Mouse (Mus musculus) lung, embryonic 16.5 days (tissue): Measurements from ENCODE around the gene Sesn2. TPM values are rescaled to one million over a fixed set of nuclear protein-coding genes. Genes with fewer than 3 reads are reported as not detected.

ENCODE experiments used
- ATAC-seq: fragments of 200-750 bp; cut with Nextera tagmentation; 2 replicates; pipeline ENCODE4 v1.8.0; 2017; ENCODE audit warnings: low read depth, mild to moderate bottlenecking, moderate library complexity
- H3K27ac ChIP-seq: fragments of 300-500 bp; sonication (generic); 2 replicates; pipeline ENCODE4 v1.5.1; 2014; ENCODE audit warnings: mild to moderate bottlenecking, control low read depth, low read length
- H3K27me3 ChIP-seq: fragments of 300-500 bp; sonication (generic); 2 replicates; pipeline ENCODE4 v1.6.1; 2014; ENCODE audit warnings: low read depth, low read length, mixed read lengths; ENCODE audit not compliant: control insufficient read depth, insufficient read depth
- H3K36me3 ChIP-seq: fragments of 300-500 bp; sonication (generic); 2 replicates; pipeline ENCODE4 v1.6.1; 2014; ENCODE audit warnings: low read length; ENCODE audit not compliant: control insufficient read depth, insufficient read depth
- H3K4me1 ChIP-seq: fragments of 300-500 bp; sonication (generic); replicated peaks from 2 replicates; pipeline ENCODE4 v1.6.1; 2014; ENCODE audit warnings: low read length, mixed read lengths; ENCODE audit not compliant: control insufficient read depth, insufficient read depth
- H3K4me2 ChIP-seq: fragments of 300-500 bp; sonication (generic); 2 replicates; pipeline ENCODE4 v1.6.1; 2014; ENCODE audit warnings: low read depth, low read length, control low read depth
- H3K4me3 ChIP-seq: fragments of 300-500 bp; sonication (generic); 2 replicates; pipeline ENCODE4 v1.5.1; 2014; ENCODE audit warnings: mild to moderate bottlenecking, low read length, control low read depth
- H3K9ac ChIP-seq: fragments of 300-500 bp; sonication (generic); 2 replicates; pipeline ENCODE4 v1.6.1; 2014; ENCODE audit warnings: low read length, control low read depth
- H3K9me3 ChIP-seq: fragments of 300-500 bp; sonication (generic); 2 replicates; pipeline ENCODE4 v1.6.1; 2016; ENCODE audit warnings: low read length; ENCODE audit not compliant: control insufficient read depth
- WGBS: fragments of 180-500 bp; shearing (Covaris S2); extraction: QIAGEN DNeasy Blood & Tissue Kit; methylation state at CpG from one replicate; pipeline ENCODE4 v1.1.7; 2014; 5-methylcytosine and 5-hydroxymethylcytosine counted together
- polyA plus RNA-seq: library from polyadenylated mRNA; unstranded; fragments of >200 nt; fragmentation: Nextera tagmentation; extraction: Ambion mirVana; gene quantifications from 2 replicates; pipeline ENCODE4 v1.2.1, GENCODE M21; 2015

Sesn2 gene
- polyA plus RNA-seq, 1 experiment from 2014 or later: 12.3 TPM

GRCm38 (mm10) chr4:132506250-132506649 lies 4.1 kb downstream of the Sesn2 start:
- Histone ChIP-seq H3K36me3 (no peaks in the 10 kb centered on the region), H3K9ac (no peak overlapping the region), H3K4me3 (no peak overlapping the region), H3K4me2 (no peak overlapping the region), H3K27me3 (no peaks in the 10 kb centered on the region), H3K4me1 (peaks cover 15% of the 10 kb centered on the region), H3K9me3 (no peaks in the 10 kb centered on the region), H3K27ac (no peak overlapping the region)
- 86% methylated on average over 6 of the region's 6 CpGs for WGBS
- no peak for ATAC-seq

- Histone ChIP-seq H3K4me3 (no peak overlapping the region), H3K9ac (no peak overlapping the region), H3K27me3 (no peaks in the 10 kb centered on the region), H3K36me3 (no peaks in the 10 kb centered on the region), H3K4me1 (peaks cover 15% of the 10 kb centered on the region), H3K9me3 (no peaks in the 10 kb centered on the region), H3K27ac (no peak overlapping the region), H3K4me2 (no peak overlapping the region)
- WGBS: 68% methylated on average over 10 of the region's 10 CpGs
- no peak for ATAC-seq
Measured at GRCm38 (mm10) chr4:132505800-132506199, 4.5 kb downstream of the Sesn2 start.

GRCm38 (mm10) chr4:132505034-132505738 lies 5.1 kb downstream of the Sesn2 start:
- 63% methylated on average over 6 of the region's 6 CpGs for WGBS
- Histone ChIP-seq H3K27me3 (no peaks in the 10 kb centered on the region), H3K9me3 (no peaks in the 10 kb centered on the region), H3K4me1 (peaks cover 15% of the 10 kb centered on the region), H3K4me3 (no peak overlapping the region), H3K27ac (no peak overlapping the region), H3K36me3 (no peaks in the 10 kb centered on the region), H3K4me2 (no peak overlapping the region), H3K9ac (no peak overlapping the region; the same call in 1 of the 2 replicates)
- no peak for ATAC-seq

GRCm38 (mm10) chr4:132503344-132503743 lies 7.0 kb downstream of the Sesn2 start:
- Histone ChIP-seq H3K4me3 (no peak overlapping the region), H3K36me3 (no peaks in the 10 kb centered on the region), H3K27me3 (no peaks in the 10 kb centered on the region), H3K27ac (no peak overlapping the region), H3K4me1 (peaks cover 7% of the 10 kb centered on the region), H3K9me3 (no peaks in the 10 kb centered on the region), H3K4me2 (no peak overlapping the region), H3K9ac (no peak overlapping the region)
- ATAC-seq: no peak
- 70% methylated on average over 11 of the region's 11 CpGs for WGBS

- H3K4me3 ChIP-seq: no peak overlapping the region
- H3K4me2 ChIP-seq: no peak overlapping the region
- WGBS: 93% methylated on average over 6 of the region's 6 CpGs
- no peaks in the 10 kb centered on the region; the same call in 1 of the 2 replicates for H3K4me1 ChIP-seq
- no peak overlapping the region for H3K9ac ChIP-seq
- no peak overlapping the region for H3K27ac ChIP-seq
- no peaks in the 10 kb centered on the region for H3K27me3 ChIP-seq
- ATAC-seq: no peak
- H3K9me3 ChIP-seq: no peaks in the 10 kb centered on the region
- peaks cover 7% of the 10 kb centered on the region for H3K36me3 ChIP-seq
Measured at GRCm38 (mm10) chr4:132501639-132502038, 8.7 kb downstream of the Sesn2 start.

GRCm38 (mm10) chr4:132494271-132494918 lies 15.9 kb downstream of the Sesn2 start:
- H3K4me2 ChIP-seq: no peak overlapping the region
- 81% methylated on average over 20 of the region's 20 CpGs for WGBS
- H3K27me3 ChIP-seq: no peaks in the 10 kb centered on the region
- no peak overlapping the region for H3K4me3 ChIP-seq
- H3K4me1 ChIP-seq: peaks cover under 1% of the 10 kb centered on the region; the same call in 1 of the 2 replicates
- H3K36me3 ChIP-seq: peaks cover 21% of the 10 kb centered on the region
- H3K27ac ChIP-seq: no peak overlapping the region
- ATAC-seq: no peak
- no peak overlapping the region for H3K9ac ChIP-seq
- H3K9me3 ChIP-seq: no peaks in the 10 kb centered on the region

- Histone ChIP-seq H3K27me3 (no peaks in the 10 kb centered on the region), H3K4me3 (no peak overlapping the region), H3K4me2 (no peak overlapping the region), H3K27ac (no peak overlapping the region), H3K36me3 (peaks cover 18% of the 10 kb centered on the region), H3K9me3 (no peaks in the 10 kb centered on the region), H3K9ac (no peak overlapping the region), H3K4me1 (peaks cover 8% of the 10 kb centered on the region)
- no peak for ATAC-seq
- WGBS: 43% methylated on average over 10 of the region's 10 CpGs
Measured at GRCm38 (mm10) chr4:132492178-132493060, 17.9 kb downstream of the Sesn2 start.

GRCm38 (mm10) chr4:132491748-132492147 lies 18.6 kb downstream of the Sesn2 start:
- no peak overlapping the region for H3K4me3 ChIP-seq
- H3K4me2 ChIP-seq: no peak overlapping the region
- ATAC-seq: no peak; the same call in 1 of the 2 replicates
- H3K36me3 ChIP-seq: peaks cover 15% of the 10 kb centered on the region
- H3K27me3 ChIP-seq: no peaks in the 10 kb centered on the region
- WGBS: 78% methylated on average over 6 of the region's 6 CpGs
- no peak overlapping the region for H3K27ac ChIP-seq
- peaks cover 8% of the 10 kb centered on the region for H3K4me1 ChIP-seq
- H3K9me3 ChIP-seq: no peaks in the 10 kb centered on the region
- no peak overlapping the region for H3K9ac ChIP-seq

- H3K9ac ChIP-seq: no peak overlapping the region
- H3K4me3 ChIP-seq: no peak overlapping the region
- WGBS: 88% methylated on average over 8 of the region's 8 CpGs
- no peaks in the 10 kb centered on the region for H3K27me3 ChIP-seq
- no peak for ATAC-seq
- H3K9me3 ChIP-seq: no peaks in the 10 kb centered on the region
- H3K36me3 ChIP-seq: peaks cover 12% of the 10 kb centered on the region; the same call in 1 of the 2 replicates
- no peak overlapping the region for H3K27ac ChIP-seq
- H3K4me1 ChIP-seq: peaks cover 8% of the 10 kb centered on the region
- H3K4me2 ChIP-seq: no peak overlapping the region
Measured at GRCm38 (mm10) chr4:132491057-132491456, 19.2 kb downstream of the Sesn2 start.
